Mouse (Mus musculus) thymus, postnatal 14 days (tissue): ENCODE results near the gene Nudcd3.

Experiments used
- DNase-seq: peaks from one replicate; pipeline ENCODE4 v3.0.0; 2021

Gene Nudcd3

GRCm38 (mm10) chr11:6200087-6200569 lies at the start of gene Nudcd3:
TSS of gene Nudcd3 (minus strand) at chr11:6200415.
- peak; percentile 87 for DNase-seq

GRCm38 (mm10) chr11:6244707-6245106 lies 44.5 kb upstream of the Nudcd3 start:
- no peak for DNase-seq

- no peak for DNase-seq
Observed at GRCm38 (mm10) chr11:6233025-6233424, 32.8 kb upstream of the Nudcd3 start.

GRCm38 (mm10) chr11:6230012-6230411 lies 29.8 kb upstream of the Nudcd3 start, which contains the start of gene Npc1l1:
TSS of gene Npc1l1 (minus strand) at chr11:6230143.
- no peak for DNase-seq

GRCm38 (mm10) chr11:6224541-6225229 lies 24.5 kb upstream of the Nudcd3 start:
- no peak for DNase-seq

- no peak for DNase-seq
Observed at GRCm38 (mm10) chr11:6222187-6222586, 22.0 kb upstream of the Nudcd3 start.

GRCm38 (mm10) chr11:6219967-6220366 lies 19.8 kb upstream of the Nudcd3 start:
- DNase-seq: no peak

GRCm38 (mm10) chr11:6218189-6218896 lies 18.1 kb upstream of the Nudcd3 start:
- no peak for DNase-seq

- DNase-seq: no peak
Observed at GRCm38 (mm10) chr11:6216834-6217233, 16.6 kb upstream of the Nudcd3 start.

- no peak for DNase-seq
Observed at GRCm38 (mm10) chr11:6208158-6208557, 7.9 kb upstream of the Nudcd3 start.

GRCm38 (mm10) chr11:6207090-6207489 lies 6.9 kb upstream of the Nudcd3 start:
- no peak for DNase-seq

- DNase-seq: no peak
Observed at GRCm38 (mm10) chr11:6200570-6200969, 355 bp upstream of the Nudcd3 start.

GRCm38 (mm10) chr11:6199410-6200086 lies 667 bp downstream of the Nudcd3 start, which contains the start of gene A730071L15Rik:
TSS of gene A730071L15Rik (plus strand) at chr11:6200029.
- peak; percentile 36 for DNase-seq

GRCm38 (mm10) chr11:6198449-6198848 lies 1.8 kb downstream of the Nudcd3 start:
- DNase-seq: no peak

GRCm38 (mm10) chr11:6196780-6197179 lies 3.4 kb downstream of the Nudcd3 start:
- DNase-seq: no peak

GRCm38 (mm10) chr11:6187878-6188277 lies 12.3 kb downstream of the Nudcd3 start:
- DNase-seq: peak; percentile 89

- peak; percentile 21 for DNase-seq
Observed at GRCm38 (mm10) chr11:6187399-6187798, 12.8 kb downstream of the Nudcd3 start.

GRCm38 (mm10) chr11:6184202-6184935 lies 15.8 kb downstream of the Nudcd3 start:
- DNase-seq: peak; percentile 60

GRCm38 (mm10) chr11:6183246-6183645 lies 17.0 kb downstream of the Nudcd3 start:
- peak; percentile 62 for DNase-seq

- peak; percentile 72 for DNase-seq
Observed at GRCm38 (mm10) chr11:6180811-6181399, 19.3 kb downstream of the Nudcd3 start.

GRCm38 (mm10) chr11:6179194-6179593 lies 21.0 kb downstream of the Nudcd3 start:
- DNase-seq: peak; percentile 59

GRCm38 (mm10) chr11:6178673-6179166 lies 21.5 kb downstream of the Nudcd3 start:
- DNase-seq: peak; percentile 83
